Mouse (Mus musculus): ENCODE results near the gene Mafb.

Gene Mafb

DNA sequence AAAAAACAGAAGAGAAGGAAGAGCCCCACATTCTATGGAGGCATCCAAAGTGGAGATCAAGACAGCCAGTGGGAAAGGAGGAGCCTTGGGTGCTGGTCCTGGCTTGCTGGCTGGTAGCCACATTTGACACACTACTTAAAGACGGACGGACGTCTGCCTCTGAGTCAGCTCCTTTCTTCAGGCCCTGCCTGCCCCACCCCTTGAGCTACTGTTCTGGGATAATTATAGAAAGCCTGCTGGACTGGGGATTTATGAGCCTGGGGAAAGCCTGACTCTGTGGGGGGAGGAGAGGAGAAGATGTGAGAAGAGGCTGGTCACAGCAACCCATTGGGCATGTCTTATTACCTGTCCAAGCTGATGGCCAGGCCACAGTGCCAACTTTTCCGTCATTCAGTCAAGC is 45.0 kb downstream of the Mafb start:
- DNase-seq: no peak

DNA sequence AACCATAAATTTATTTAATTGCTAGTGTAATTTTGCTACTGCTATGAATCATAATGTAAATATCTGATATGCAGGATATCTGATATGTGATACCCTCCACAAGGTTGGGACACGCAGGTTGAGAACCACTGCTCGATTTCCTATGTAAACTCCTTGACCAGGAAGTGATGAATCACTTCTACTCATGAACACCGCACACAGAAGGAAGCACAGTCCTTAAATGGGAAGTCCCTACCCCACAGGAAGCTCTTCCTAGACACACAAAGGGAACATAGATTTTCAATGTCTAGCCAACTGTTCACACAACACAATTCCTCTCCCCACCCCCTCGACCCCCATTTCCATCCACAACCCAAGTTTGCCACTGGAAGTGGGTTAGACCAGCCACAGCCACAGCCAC is 48.6 kb downstream of the Mafb start:
- no peak for DNase-seq

All from cerebellum, adult 8-10 months (tissue).